Mouse (Mus musculus): ENCODE results near the gene Ttc36. TPM values are rescaled to one million over a fixed set of nuclear protein-coding genes. Genes with fewer than 3 reads are reported as not detected.

The Ttc36 gene
- 3.3 TPM for polyA plus RNA-seq (2021)

DNA sequence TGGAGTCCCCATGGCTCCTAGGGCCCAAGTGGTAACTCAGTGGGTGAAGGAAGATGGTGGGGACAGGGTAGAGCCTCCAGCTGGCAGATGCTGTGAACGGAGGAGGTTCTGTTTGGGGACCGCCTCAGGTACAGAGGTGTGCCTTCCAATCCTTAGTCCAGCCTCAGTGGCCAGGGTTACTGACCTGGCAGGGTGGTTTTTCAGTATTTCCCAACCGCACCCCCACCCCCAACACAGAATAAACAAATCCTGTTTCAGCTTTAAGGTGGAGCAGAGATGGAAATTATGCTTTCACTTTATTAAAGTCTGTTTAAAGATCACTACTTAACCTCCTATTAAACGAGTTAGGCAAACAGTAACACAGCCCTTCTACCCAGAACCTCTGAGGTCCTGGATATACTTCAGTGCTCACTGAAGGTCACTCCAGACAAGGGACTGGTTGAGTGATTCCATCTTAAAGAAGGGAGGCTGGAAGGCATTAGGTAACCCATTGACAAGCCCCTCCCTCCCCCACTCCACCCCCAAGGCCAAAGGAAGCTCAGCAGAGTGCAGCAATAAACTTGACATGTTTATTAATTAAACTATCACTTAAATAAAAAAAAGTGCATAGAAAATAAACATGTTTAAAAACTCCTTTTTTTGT lies at the start of gene Ttc36:
Gene Ttc36, minus strand, starts transcription at position 265 of the 643 bp plus-strand sequence.
- in situ Hi-C loops (cut with MboI; ENCODE audit: low pct_unique_long_range_greater_than_20kb), result no loop called here

DNA sequence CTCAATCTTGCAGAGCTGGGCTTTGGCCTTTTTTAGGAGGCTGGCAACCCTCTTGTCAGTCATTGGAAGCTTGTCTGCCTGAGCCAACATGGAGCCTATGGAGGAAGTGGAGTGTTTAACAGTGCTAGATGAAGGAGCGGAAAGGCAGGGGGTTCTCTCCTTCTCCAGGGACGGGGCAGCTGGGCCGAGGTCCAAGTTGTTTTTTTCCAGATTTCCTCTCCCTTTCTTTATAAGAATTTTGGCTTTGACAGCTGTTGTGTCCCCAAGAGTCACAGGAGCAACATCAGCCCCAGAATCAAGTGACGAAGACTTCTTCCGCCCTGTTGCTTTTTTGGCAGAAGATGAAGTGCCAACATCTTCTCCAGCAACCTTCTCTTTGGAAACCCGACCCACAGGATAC lies 44.6 kb upstream of the Ttc36 start:
- in situ Hi-C loops (cut with MboI; ENCODE audit: low pct_unique_long_range_greater_than_20kb), result loop anchor here (25.0 kb wide), 1 partner anchor 290 kb away; the partner anchor contains the start of gene Scn4b
- CTCF ChIA-PET, result interaction anchor here (1.3 kb wide), 1 partner anchor 45 kb away, joined by 3 read pairs; no protein-coding TSS in a partner anchor
- POLR2A ChIA-PET, result no interaction called here
- H3K27me3 ChIP-seq, result no peaks in the 10 kb centered on the region
- ATAC-seq (no peak), DNase-seq (ENCODE audit: low read depth, low spot score) (no peak)
- TF ChIP-seq CTCF (IDR thresholded peaks at IDR 0.05), result no peak

More for the DNA sequence above, at the start of gene Ttc36:
- no peaks in the 10 kb centered on the region for H3K27me3 ChIP-seq
- no peak for ATAC-seq
- ChIA-PET CTCF (interaction anchor here (1.2 to 1.4 kb wide), 2 partner anchors 12 to 20 kb away, joined by 3 read pairs; no protein-coding TSS in a partner anchor), POLR2A (interaction anchor here (0.6 kb wide), 1 partner anchor 62 kb away, joined by 3 read pairs; no protein-coding TSS in a partner anchor)
- TF ChIP-seq CTCF (IDR thresholded peaks at IDR 0.05), result no peak
- no peak for DNase-seq (ENCODE audit: low read depth, low spot score)

DNA sequence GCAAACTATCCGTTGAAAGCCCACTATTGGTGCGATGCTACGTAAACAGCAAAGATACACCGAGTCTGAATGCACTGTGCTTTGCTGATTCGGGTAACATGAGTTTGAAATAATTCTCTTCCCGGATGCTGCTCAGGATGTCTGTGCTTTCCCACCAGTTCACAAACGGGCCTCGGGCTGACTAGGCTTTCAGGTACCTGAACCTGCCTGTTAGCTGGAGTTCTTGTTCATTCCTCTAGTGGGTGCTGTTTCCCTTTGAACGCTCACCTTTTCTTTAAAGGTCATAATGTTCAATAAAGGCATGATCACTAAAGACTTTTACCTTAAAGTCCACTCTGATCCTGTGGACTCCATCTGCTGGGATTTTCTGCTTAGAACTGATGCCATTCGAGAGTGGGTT lies 38.4 kb upstream of the Ttc36 start:
- CTCF ChIA-PET, result interaction anchor here (1.0 to 2.0 kb wide), 8 partner anchors 9 to 125 kb away, joined by 3 to 5 read pairs (median 3); no protein-coding TSS in a partner anchor
- DNase-seq (ENCODE audit: low read depth, low spot score), result no peak
- in situ Hi-C loops (cut with MboI; ENCODE audit: low pct_unique_long_range_greater_than_20kb), result loop anchor here (5.0 to 25.0 kb wide), 2 partner anchors 76 to 296 kb away; partner anchors contain the start of gene Scn4b

DNA sequence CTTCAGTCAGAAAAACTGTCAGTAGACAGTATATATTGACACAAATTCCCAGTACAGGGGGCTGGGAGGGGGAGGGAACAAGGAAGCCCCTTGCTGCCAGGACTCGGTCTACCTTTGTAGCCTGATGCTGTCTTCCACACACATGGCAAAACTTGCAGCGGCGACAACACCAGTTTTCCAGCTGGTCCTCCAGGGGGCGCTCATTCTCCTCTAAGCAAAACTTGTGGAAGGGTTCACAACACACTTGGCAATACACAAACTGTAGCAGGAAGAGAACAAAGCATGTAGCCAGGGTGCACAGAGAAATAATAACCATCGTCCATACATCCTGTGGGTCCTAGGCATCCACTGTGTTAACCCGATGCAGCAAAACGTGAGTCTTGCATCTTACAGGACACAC lies 33.6 kb upstream of the Ttc36 start:
- in situ Hi-C loops (cut with MboI; ENCODE audit: low pct_unique_long_range_greater_than_20kb), result loop anchor here (25.0 kb wide), 1 partner anchor 301 kb away; the partner anchor contains the start of gene Scn4b
- no peaks in the 10 kb centered on the region for H3K27me3 ChIP-seq
- DNase-seq (ENCODE audit: low read depth, low spot score) (peak; percentile 17), ATAC-seq (peak; percentile 35)
- POLR2A ChIA-PET, result no interaction called here
- TF ChIP-seq CTCF (IDR thresholded peaks at IDR 0.05), result peak; percentile 91
- CTCF ChIA-PET, result interaction anchor here (0.6 to 1.4 kb wide), 3 partner anchors 18 to 85 kb away, joined by 3 to 4 read pairs (median 3); partner anchors contain the start of gene Atp5l

More for the DNA sequence above, 38.4 kb upstream of the Ttc36 start:
- ATAC-seq, result no peak
- no peaks in the 10 kb centered on the region for H3K27me3 ChIP-seq
- TF ChIP-seq CTCF (IDR thresholded peaks at IDR 0.05), result peak; percentile 74
- POLR2A ChIA-PET, result no interaction called here

DNA sequence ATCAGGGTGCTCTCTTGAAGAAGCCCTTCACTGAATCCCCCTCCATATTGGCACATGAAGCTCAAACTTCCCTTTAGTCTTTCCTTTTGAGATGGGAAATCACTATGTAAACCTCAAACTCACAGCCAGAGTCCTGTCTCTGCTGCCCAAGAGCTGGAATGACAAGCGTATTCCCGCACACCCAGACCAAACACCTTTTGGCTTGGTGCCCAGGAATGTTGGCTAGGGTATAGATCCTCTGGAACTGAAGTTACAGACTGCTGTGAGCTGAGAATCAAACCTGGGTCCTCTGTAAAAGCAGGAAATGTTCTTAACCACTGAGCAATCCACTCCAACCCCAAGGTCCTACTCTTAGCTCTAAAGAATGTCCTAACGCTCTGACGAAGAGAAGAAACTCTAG lies 29.5 kb upstream of the Ttc36 start:
- DNase-seq (ENCODE audit: low read depth, low spot score) (no peak), ATAC-seq (no peak)
- no peak for TF ChIP-seq CTCF (IDR thresholded peaks at IDR 0.05)
- H3K27me3 ChIP-seq, result no peaks in the 10 kb centered on the region
- in situ Hi-C loops (cut with MboI; ENCODE audit: low pct_unique_long_range_greater_than_20kb), result loop anchor here (25.0 kb wide), 1 partner anchor 305 kb away; the partner anchor contains the start of gene Scn4b
- ChIA-PET POLR2A (interaction anchor here (1.2 kb wide), 1 partner anchor 16 kb away, joined by 3 read pairs; no protein-coding TSS in a partner anchor), CTCF (interaction anchor here (1.2 to 1.4 kb wide), 3 partner anchors 8 to 90 kb away, joined by 3 read pairs; no protein-coding TSS in a partner anchor)

DNA sequence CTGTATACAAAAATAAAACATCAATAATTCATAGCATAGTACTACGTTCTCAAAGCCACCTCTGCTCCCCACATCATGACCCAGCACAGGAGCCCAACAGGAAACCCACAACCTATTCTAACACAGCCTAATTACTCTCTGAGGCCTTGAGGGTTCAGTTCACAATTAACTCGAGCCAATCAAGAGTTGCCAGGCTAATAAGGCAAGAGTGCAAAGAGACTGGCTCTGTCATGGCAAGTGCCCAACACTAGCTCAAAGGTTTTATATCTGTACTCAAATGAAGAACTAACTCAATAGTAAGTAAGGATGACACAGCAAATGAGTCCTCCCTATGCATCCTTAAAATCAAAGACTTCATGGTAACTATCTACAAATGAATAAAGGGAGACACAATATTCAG lies 27.6 kb upstream of the Ttc36 start:
- DNase-seq (ENCODE audit: low read depth, low spot score) (no peak), ATAC-seq (no peak)
- CTCF ChIA-PET, result no interaction called here
- POLR2A ChIA-PET, result no interaction called here
- no peak for TF ChIP-seq CTCF (IDR thresholded peaks at IDR 0.05)
- in situ Hi-C loops (cut with MboI; ENCODE audit: low pct_unique_long_range_greater_than_20kb), result loop anchor here (25.0 kb wide), 1 partner anchor 307 kb away; the partner anchor contains the start of gene Scn4b
- no peaks in the 10 kb centered on the region for H3K27me3 ChIP-seq

DNA sequence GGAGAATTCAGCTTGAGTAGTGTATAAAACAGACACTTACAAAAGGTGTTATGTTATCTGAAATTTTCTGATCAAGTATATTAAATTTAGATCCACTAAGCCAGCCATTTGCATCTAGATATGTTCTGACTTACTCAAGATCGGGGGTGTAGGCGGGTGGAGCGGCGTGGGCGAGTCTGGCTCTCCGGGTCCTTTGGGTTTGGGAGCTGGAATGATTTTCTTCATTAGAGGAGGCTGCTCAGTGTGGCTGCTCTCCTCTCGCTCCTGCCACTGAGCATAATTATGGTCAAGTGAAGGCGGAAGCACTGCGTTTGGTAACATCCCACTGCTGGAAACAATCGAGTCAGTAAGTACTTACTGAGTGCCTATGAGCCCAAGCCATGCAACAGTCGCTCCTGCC lies 26.1 kb upstream of the Ttc36 start:
- no peak for TF ChIP-seq CTCF (IDR thresholded peaks at IDR 0.05)
- ChIA-PET CTCF (interaction anchor here (0.9 kb wide), 1 partner anchor 9 kb away, joined by 3 read pairs; no protein-coding TSS in a partner anchor), POLR2A (no interaction called here)
- ATAC-seq, result no peak
- DNase-seq (ENCODE audit: low read depth, low spot score), result no peak
- in situ Hi-C loops (cut with MboI; ENCODE audit: low pct_unique_long_range_greater_than_20kb), result loop anchor here (25.0 kb wide), 1 partner anchor 308 kb away; the partner anchor contains the start of gene Scn4b
- no peaks in the 10 kb centered on the region for H3K27me3 ChIP-seq

DNA sequence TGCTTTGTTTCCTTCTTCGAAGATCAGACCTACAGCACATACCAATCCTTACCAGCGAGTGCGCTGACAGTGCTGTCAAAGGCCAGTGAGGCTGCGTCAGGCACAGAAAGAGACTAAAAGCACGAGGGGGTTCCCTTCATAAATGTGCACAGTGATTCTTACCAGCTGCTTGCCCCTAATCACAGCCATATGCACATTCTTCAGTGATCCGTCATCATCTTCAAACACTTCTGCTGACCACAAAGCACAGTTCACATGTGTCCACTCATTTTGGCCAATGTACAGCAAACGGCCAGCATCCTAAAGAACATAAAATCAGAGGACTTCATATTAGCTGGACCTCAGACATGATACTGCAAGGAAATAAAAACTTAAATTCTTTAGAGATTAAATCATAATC lies 23.8 kb upstream of the Ttc36 start:
- ATAC-seq (no peak), DNase-seq (ENCODE audit: low read depth, low spot score) (no peak)
- no peaks in the 10 kb centered on the region for H3K27me3 ChIP-seq
- in situ Hi-C loops (cut with MboI; ENCODE audit: low pct_unique_long_range_greater_than_20kb), result loop anchor here (25.0 kb wide), 1 partner anchor 311 kb away; the partner anchor contains the start of gene Scn4b
- no peak for TF ChIP-seq CTCF (IDR thresholded peaks at IDR 0.05)
- POLR2A ChIA-PET, result no interaction called here
- CTCF ChIA-PET, result interaction anchor here (1.9 kb wide), 1 partner anchor 10 kb away, joined by 4 read pairs; no protein-coding TSS in a partner anchor

DNA sequence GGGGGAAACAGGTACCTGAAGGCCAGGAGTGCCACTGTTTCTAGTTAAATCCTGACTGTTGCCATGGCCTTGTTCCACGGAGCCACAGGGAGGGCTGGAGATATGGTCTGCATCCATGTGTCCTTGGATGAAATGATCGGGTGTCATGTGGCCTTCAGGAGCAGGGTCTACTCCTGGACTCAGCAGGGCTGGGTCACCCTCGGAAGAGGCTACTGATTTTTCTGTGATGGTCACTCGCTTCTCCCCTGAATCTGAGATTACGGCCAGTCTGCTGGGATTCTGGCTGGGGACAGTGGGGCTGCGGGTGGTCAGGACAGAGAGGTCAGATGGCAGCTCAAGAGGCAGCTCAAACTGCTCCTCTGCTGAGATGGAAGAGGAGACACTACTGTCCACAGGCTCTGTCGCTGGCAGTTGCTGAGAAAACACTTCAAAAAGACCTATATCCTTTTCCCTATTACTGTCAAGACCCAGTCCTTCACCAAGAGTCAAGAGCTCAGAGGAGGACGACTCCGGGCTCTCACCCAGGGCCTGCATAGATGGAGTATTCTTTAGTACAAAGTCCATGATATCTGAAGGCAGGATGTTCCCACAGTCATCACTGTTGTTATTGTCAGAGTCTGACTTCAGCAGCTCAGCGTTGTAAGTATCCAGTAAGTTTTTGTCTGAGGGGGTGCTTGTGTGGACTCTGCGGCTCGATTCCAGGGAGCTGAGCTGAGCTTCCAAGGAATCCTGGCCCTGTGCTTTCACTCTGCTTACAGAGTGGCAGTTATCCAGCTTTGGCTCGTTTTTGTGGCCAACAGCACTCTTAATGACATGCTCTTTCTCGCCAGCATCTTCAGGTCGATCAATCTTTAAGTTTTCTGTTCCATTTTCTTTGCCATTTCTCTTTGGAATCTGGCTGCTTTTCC lies 17.3 kb upstream of the Ttc36 start:
- ATAC-seq (no peak), DNase-seq (ENCODE audit: low read depth, low spot score) (no peak)
- no peak for TF ChIP-seq CTCF (IDR thresholded peaks at IDR 0.05)
- no peaks in the 10 kb centered on the region for H3K27me3 ChIP-seq
- POLR2A ChIA-PET, result no interaction called here
- CTCF ChIA-PET, result interaction anchor here (0.8 kb wide), 1 partner anchor 8 kb away, joined by 3 read pairs; no protein-coding TSS in a partner anchor
- in situ Hi-C loops (cut with MboI; ENCODE audit: low pct_unique_long_range_greater_than_20kb), result no loop called here

DNA sequence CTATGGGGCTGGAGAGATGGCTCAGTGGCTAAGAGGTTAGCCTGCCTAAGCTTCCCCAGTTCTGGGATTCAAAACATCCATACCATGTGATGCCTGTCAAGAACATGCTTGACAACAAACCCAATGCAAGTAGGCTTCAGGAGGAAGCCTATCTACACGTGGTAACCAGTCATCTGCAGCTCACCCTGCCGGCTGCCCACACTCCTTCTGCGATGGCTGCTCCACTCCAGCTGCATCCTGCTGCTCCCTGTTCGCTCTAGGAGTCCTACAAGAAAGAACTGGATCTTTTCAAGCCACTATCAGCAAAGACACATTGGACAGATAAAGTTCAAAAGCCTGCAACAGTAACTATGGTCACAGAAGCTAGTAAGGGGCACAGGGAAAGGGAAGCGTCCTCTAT lies 14.7 kb upstream of the Ttc36 start:
- no peak for TF ChIP-seq CTCF (IDR thresholded peaks at IDR 0.05)
- ChIA-PET POLR2A (no interaction called here), CTCF (interaction anchor here (0.9 to 1.4 kb wide), 6 partner anchors 9 to 162 kb away, joined by 3 to 4 read pairs (median 3); no protein-coding TSS in a partner anchor)
- in situ Hi-C loops (cut with MboI; ENCODE audit: low pct_unique_long_range_greater_than_20kb), result no loop called here
- no peaks in the 10 kb centered on the region for H3K27me3 ChIP-seq
- ATAC-seq, result no peak
- no peak for DNase-seq (ENCODE audit: low read depth, low spot score)
